Mouse (Mus musculus): ENCODE measurements at regions not wholly inside any gene's neighbourhood (a gene's known extent, or its start where the extent isn't known, plus 50 kb on each side); places are given as distances from the start of the nearest gene placed in this dataset.

DNA sequence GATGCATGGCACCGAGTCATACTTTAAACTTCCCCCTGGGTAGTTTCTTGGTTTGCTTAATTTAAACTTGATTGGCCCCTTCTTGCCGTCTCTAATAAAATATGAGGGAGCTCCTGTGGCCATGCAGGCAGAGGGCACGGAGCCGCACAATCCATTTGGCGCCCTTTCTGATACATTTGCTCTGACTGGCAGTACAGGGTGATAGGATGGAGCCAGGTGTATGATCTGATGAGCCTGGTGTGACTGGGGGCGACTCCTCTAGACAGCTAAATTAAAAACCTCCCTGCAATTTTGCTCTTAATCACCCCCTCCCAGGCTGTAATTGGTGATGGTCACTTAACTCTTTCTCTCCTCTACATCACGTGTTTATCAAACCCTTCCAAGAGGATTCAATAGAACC is 190.4 kb downstream of the Nr2f2 start:
- TF ChIP-seq CTCF (IDR thresholded peaks at IDR 0.05) (no peak), EP300 (IDR thresholded peaks at IDR 0.05) (no peak)

Measured in lung, postnatal 0 days (tissue).